Mouse (Mus musculus) heart, postnatal 10 days (tissue): ENCODE measurements around the gene Ildr1. TPM values are rescaled to one million over a fixed set of nuclear protein-coding genes. Genes with fewer than 3 reads are reported as not detected.
A peak's percentile ranks its signal among the peaks of the same experiment; 100 is the strongest.

Experiments used
- DNase-seq, 2 experiments: peaks; one replicate each; pipeline ENCODE4 v3.0.0; 2021
- intact Hi-C: fragments of 180-260 bp; cut with DNase I; formaldehyde crosslinking; loops from one replicate; pipeline ENCODE4 v1.15.1; 2025
- total RNA-seq, 2 experiments: library from RNA; stranded (reverse); gene quantifications; 2 replicates each; pipeline ENCODE4 v1.2.3; 2021

Ildr1 gene
- total RNA-seq: not detected

- no peak for DNase-seq
- intact Hi-C loops: no loop called here
Observed at GRCm38 (mm10) chr16:36693818-36694413, at the start of gene Ildr1. Gene Ildr1 (plus strand): TSS chr16:36693978.

GRCm38 (mm10) chr16:36645124-36645523 is 48.7 kb upstream of the Ildr1 start:
- intact Hi-C loops: no loop called here
- no peak for DNase-seq

GRCm38 (mm10) chr16:36649304-36649703 is 44.5 kb upstream of the Ildr1 start:
- intact Hi-C loops: no loop called here
- no peak for DNase-seq

- no peak for DNase-seq
- intact Hi-C loops: no loop called here
Observed at GRCm38 (mm10) chr16:36650511-36650910, 43.3 kb upstream of the Ildr1 start.

GRCm38 (mm10) chr16:36651174-36651766 is 42.5 kb upstream of the Ildr1 start:
- DNase-seq: no peak
- intact Hi-C loops: no loop called here

- intact Hi-C loops: no loop called here
- DNase-seq: no peak
Observed at GRCm38 (mm10) chr16:36655199-36655598, 38.6 kb upstream of the Ildr1 start.

- intact Hi-C loops: no loop called here
- no peak for DNase-seq
Observed at GRCm38 (mm10) chr16:36655910-36656309, 37.9 kb upstream of the Ildr1 start.

GRCm38 (mm10) chr16:36661330-36661729 is 32.4 kb upstream of the Ildr1 start:
- intact Hi-C loops: no loop called here
- no peak for DNase-seq

GRCm38 (mm10) chr16:36663484-36663883 is 30.3 kb upstream of the Ildr1 start:
- DNase-seq: no peak
- intact Hi-C loops: no loop called here

- intact Hi-C loops: no loop called here
Observed at GRCm38 (mm10) chr16:36665782-36666181, 28.0 kb upstream of the Ildr1 start, which contains the start of gene Cd86. Gene Cd86 (minus strand): TSS chr16:36666081.

GRCm38 (mm10) chr16:36666448-36667017 is 27.2 kb upstream of the Ildr1 start:
- no peak for DNase-seq
- intact Hi-C loops: no loop called here

More at GRCm38 (mm10) chr16:36665782-36666181, 28.0 kb upstream of the Ildr1 start, which contains the start of gene Cd86:
- DNase-seq: peak; percentile 11 to 15

- intact Hi-C loops: no loop called here
- DNase-seq: no peak
Observed at GRCm38 (mm10) chr16:36670590-36670989, 23.2 kb upstream of the Ildr1 start.

GRCm38 (mm10) chr16:36673196-36673595 is 20.6 kb upstream of the Ildr1 start:
- no peak for DNase-seq
- intact Hi-C loops: no loop called here

- intact Hi-C loops: no loop called here
- DNase-seq: no peak
Observed at GRCm38 (mm10) chr16:36674457-36675204, 19.1 kb upstream of the Ildr1 start.

- DNase-seq: no peak
- intact Hi-C loops: no loop called here
Observed at GRCm38 (mm10) chr16:36675304-36675703, 18.5 kb upstream of the Ildr1 start.

- intact Hi-C loops: no loop called here
- DNase-seq: no peak
Observed at GRCm38 (mm10) chr16:36675902-36676301, 17.9 kb upstream of the Ildr1 start.

GRCm38 (mm10) chr16:36681829-36682228 is 11.9 kb upstream of the Ildr1 start:
- DNase-seq: no peak
- intact Hi-C loops: no loop called here

GRCm38 (mm10) chr16:36684325-36684918 is 9.4 kb upstream of the Ildr1 start:
- intact Hi-C loops: no loop called here
- DNase-seq: no peak

GRCm38 (mm10) chr16:36688076-36688475 is 5.7 kb upstream of the Ildr1 start:
- intact Hi-C loops: no loop called here
- no peak for DNase-seq

- DNase-seq: no peak
- intact Hi-C loops: no loop called here
Observed at GRCm38 (mm10) chr16:36691484-36691883, 2.3 kb upstream of the Ildr1 start.

- intact Hi-C loops: no loop called here
Observed at GRCm38 (mm10) chr16:36694798-36695290, 1.1 kb downstream of the Ildr1 start.

More at GRCm38 (mm10) chr16:36694798-36695290, 1.1 kb downstream of the Ildr1 start:
- no peak for DNase-seq
